Mouse (Mus musculus): ENCODE measurements around the gene Rbm12.
"Not testable (repeated sequence)": the region's sequence is repeated elsewhere in the genome, so short reads cannot be mapped to it uniquely, and the experiment has no call there.

Gene Rbm12

GRCm38 (mm10) chr2:156111358-156112079 lies at the start of gene Rbm12, which contains the start of gene Cpne1:
TSS of gene Rbm12 (minus strand) at chr2:156111978.
TSS of gene Cpne1 (minus strand) at chr2:156111965.
- in situ Hi-C loops (cut with MboI; ENCODE audit: unreplicated experiment in 2 of 2) = no loop called here

GRCm38 (mm10) chr2:156151538-156151937 lies 39.8 kb upstream of the Rbm12 start:
- in situ Hi-C loops (cut with MboI; ENCODE audit: unreplicated experiment in 2 of 2) = loop anchor here in 1 of 2 experiments (25.0 kb wide), 1 partner anchor 964 kb away; no protein-coding TSS in a partner anchor

- in situ Hi-C loops (cut with MboI; ENCODE audit: unreplicated experiment in 2 of 2) = loop anchor here in 1 of 2 experiments (5.0 kb wide), 1 partner anchor 35 kb away; the partner anchor contains the start of gene Rbm39
Observed at GRCm38 (mm10) chr2:156147316-156147915, 35.6 kb upstream of the Rbm12 start.

GRCm38 (mm10) chr2:156146272-156146989 lies 34.7 kb upstream of the Rbm12 start:
- in situ Hi-C loops (cut with MboI; ENCODE audit: unreplicated experiment in 2 of 2) = loop anchor here in 1 of 2 experiments (5.0 kb wide), 1 partner anchor 36 kb away; the partner anchor contains the start of gene Rbm39

GRCm38 (mm10) chr2:156145486-156146130 lies 33.8 kb upstream of the Rbm12 start:
- in situ Hi-C loops (cut with MboI; ENCODE audit: unreplicated experiment in 2 of 2) = loop anchor here in 1 of 2 experiments (5.0 kb wide), 1 partner anchor 37 kb away; the partner anchor contains the start of gene Rbm39

- in situ Hi-C loops (cut with MboI; ENCODE audit: unreplicated experiment in 2 of 2) = loop anchor here in 1 of 2 experiments (5.0 kb wide), 1 partner anchor 177 kb away; no protein-coding TSS in a partner anchor
Observed at GRCm38 (mm10) chr2:156143953-156144724, 32.4 kb upstream of the Rbm12 start, which contains the start of the genes Romo1 and Nfs1. TSS of gene Romo1 (plus strand) at chr2:156144039. TSS of gene Nfs1 (minus strand) at chr2:156144186.

GRCm38 (mm10) chr2:156143367-156143766 lies 31.6 kb upstream of the Rbm12 start:
- in situ Hi-C loops (cut with MboI; ENCODE audit: unreplicated experiment in 2 of 2) = loop anchor here in 1 of 2 experiments (5.0 kb wide), 1 partner anchor 176 kb away; no protein-coding TSS in a partner anchor

- in situ Hi-C loops (cut with MboI; ENCODE audit: unreplicated experiment in 2 of 2) = loop anchor here in 1 of 2 experiments (5.0 kb wide), 1 partner anchor 176 kb away; no protein-coding TSS in a partner anchor
Observed at GRCm38 (mm10) chr2:156142820-156143219, 31.0 kb upstream of the Rbm12 start.

- in situ Hi-C loops (cut with MboI; ENCODE audit: unreplicated experiment in 2 of 2) = loop anchor here in 1 of 2 experiments (10.0 kb wide), 1 partner anchor 291 kb away; no protein-coding TSS in a partner anchor
Observed at GRCm38 (mm10) chr2:156135695-156136094, 23.9 kb upstream of the Rbm12 start.

- in situ Hi-C loops (cut with MboI; ENCODE audit: unreplicated experiment in 2 of 2) = loop anchor here (5.0 to 10.0 kb wide), 3 partner anchors 172 to 289 kb away; no protein-coding TSS in a partner anchor
Observed at GRCm38 (mm10) chr2:156134161-156134560, 22.4 kb upstream of the Rbm12 start.

- in situ Hi-C loops (cut with MboI; ENCODE audit: unreplicated experiment in 2 of 2) = no loop called here
Observed at GRCm38 (mm10) chr2:156126992-156127391, 15.2 kb upstream of the Rbm12 start, which contains the start of gene Gm28036. TSS of gene Gm28036 (minus strand) at chr2:156127092.

- in situ Hi-C loops (cut with MboI; ENCODE audit: unreplicated experiment in 2 of 2) = no loop called here
Observed at GRCm38 (mm10) chr2:156123731-156124130, 12.0 kb upstream of the Rbm12 start.

- in situ Hi-C loops (cut with MboI; ENCODE audit: unreplicated experiment in 2 of 2) = no loop called here
Observed at GRCm38 (mm10) chr2:156119566-156119965, 7.8 kb upstream of the Rbm12 start.

- in situ Hi-C loops (cut with MboI; ENCODE audit: unreplicated experiment in 2 of 2) = not testable (repeated sequence)
Observed at GRCm38 (mm10) chr2:156112080-156112423, 274 bp upstream of the Rbm12 start.

GRCm38 (mm10) chr2:156110627-156111357 lies 986 bp downstream of the Rbm12 start:
- in situ Hi-C loops (cut with MboI; ENCODE audit: unreplicated experiment in 2 of 2) = no loop called here

- in situ Hi-C loops (cut with MboI; ENCODE audit: unreplicated experiment in 2 of 2) = no loop called here
Observed at GRCm38 (mm10) chr2:156091926-156092325, 19.9 kb downstream of the Rbm12 start.

GRCm38 (mm10) chr2:156089799-156090198 lies 22.0 kb downstream of the Rbm12 start:
- in situ Hi-C loops (cut with MboI; ENCODE audit: unreplicated experiment in 2 of 2) = no loop called here

- in situ Hi-C loops (cut with MboI; ENCODE audit: unreplicated experiment in 2 of 2) = no loop called here
Observed at GRCm38 (mm10) chr2:156087391-156088110, 24.2 kb downstream of the Rbm12 start.

Measured in v-Abl transformed pro-B cells (cell line).